8 mouse cellular contexts compared by ENCODE assay signal in genomic region chr7:79742659-79743536, GRCm38 (mm10). TPM values are rescaled to one million over a fixed set of nuclear protein-coding genes. Genes with fewer than 3 reads are reported as not detected.
DNase-seq lines count a peak whose midpoint lies in the region; ATAC-seq and TF ChIP-seq lines count a peak whose summit lies in the region.

TSS of gene Pex11a (minus strand) at chr7:79743131.
TSS of gene Wdr93 (plus strand) at chr7:79743163.

- 2% methylated on average over 46 of the region's 46 CpGs for WGBS in hindbrain, embryonic 11.5 days
- 2% methylated on average over 44 of the region's 46 CpGs for WGBS in lung, embryonic 16.5 days
- 3% methylated on average over 46 of the region's 46 CpGs for WGBS in thymus, adult 2 months

- no peak within 1 kb of the TSS for H3K27ac ChIP-seq in hindbrain, embryonic 11.5 days (ENCODE audit: low read depth, low read length)
- no peak within 1 kb of the TSS for H3K27ac ChIP-seq in lung, embryonic 16.5 days (ENCODE audit: low read length)
- H3K27ac ChIP-seq in thymus, adult 2 months (ENCODE audit: control insufficient read depth, insufficient read depth, low read length), result no peak within 1 kb of the TSS

- H3K27me3 ChIP-seq in hindbrain, embryonic 11.5 days (ENCODE audit: control insufficient read depth, insufficient read depth, low read length), result no peaks in the 10 kb centered on the region
- H3K27me3 ChIP-seq in lung, embryonic 16.5 days (ENCODE audit: control insufficient read depth, insufficient read depth, low read depth, low read length), result no peaks in the 10 kb centered on the region
- no peaks in the 10 kb centered on the region for H3K27me3 ChIP-seq in thymus, adult 2 months (ENCODE audit: control insufficient read depth, insufficient read depth, low read length)

- peak within 1 kb of the TSS; percentile 46; the same call in 1 of the 2 replicates for H3K9ac ChIP-seq in hindbrain, embryonic 11.5 days (ENCODE audit: low read depth, low read length)
- peak within 1 kb of the TSS; percentile 76 for H3K9ac ChIP-seq in lung, embryonic 16.5 days (ENCODE audit: low read length)

- H3K4me1 ChIP-seq in hindbrain, embryonic 11.5 days (replicated peaks; ENCODE audit: control insufficient read depth, insufficient read depth, low read length), result no peaks in the 10 kb centered on the region
- H3K4me1 ChIP-seq in lung, embryonic 16.5 days (replicated peaks; ENCODE audit: control insufficient read depth, insufficient read depth, low read length), result peaks cover 3% of the 10 kb centered on the region
- peaks cover 3% of the 10 kb centered on the region for H3K4me1 ChIP-seq in thymus, adult 2 months (replicated peaks; ENCODE audit: control insufficient read depth, insufficient read depth, low read length)

- no peak for TF ChIP-seq CTCF in thymus, adult 2 months (IDR thresholded peaks at IDR 0.05; ENCODE audit: borderline replicate concordance, control insufficient read depth, extremely low read depth, insufficient read depth, low read length, poor library complexity)

- H3K4me2 ChIP-seq in hindbrain, embryonic 11.5 days (replicated peaks; ENCODE audit: low read depth, low read length), result peak within 1 kb of the TSS; percentile 79
- H3K4me2 ChIP-seq in lung, embryonic 16.5 days (ENCODE audit: low read depth, low read length), result peak within 1 kb of the TSS; percentile 96

- H3K4me3 ChIP-seq in hindbrain, embryonic 11.5 days (ENCODE audit: low read depth, low read length), result peak within 1 kb of the TSS; percentile 50
- peak within 1 kb of the TSS; percentile 80 for H3K4me3 ChIP-seq in lung, embryonic 16.5 days (ENCODE audit: low read length)
- peak within 1 kb of the TSS; percentile 76 for H3K4me3 ChIP-seq in thymus, adult 2 months (ENCODE audit: control insufficient read depth, insufficient read depth, low read length)

- no peaks in the 10 kb centered on the region for H3K36me3 ChIP-seq in hindbrain, embryonic 11.5 days (ENCODE audit: control insufficient read depth, insufficient read depth, low read length)
- H3K36me3 ChIP-seq in lung, embryonic 16.5 days (ENCODE audit: control insufficient read depth, insufficient read depth, low read length), result no peaks in the 10 kb centered on the region; the same call in 1 of the 2 replicates
- no peaks in the 10 kb centered on the region for H3K36me3 ChIP-seq in thymus, adult 2 months (ENCODE audit: control insufficient read depth, insufficient read depth, low read length)

- ATAC-seq in hindbrain, embryonic 11.5 days (ENCODE audit: low FRiP score), result peak; percentile 78
- peak; percentile 90 for ATAC-seq in lung, embryonic 16.5 days (ENCODE audit: low read depth)

- no peak for TF ChIP-seq POLR2A in thymus, adult 2 months (IDR thresholded peaks at IDR 0.05; ENCODE audit: control insufficient read depth, extremely low read depth, insufficient read depth, low read length, poor library complexity)

- peak; percentile 91 for DNase-seq in NIH3T3 (ENCODE audit: low read depth)
- peak; percentile 84 to 85 for DNase-seq in cerebellum, postnatal 10 days
- DNase-seq in frontal cortex, adult 2 months (ENCODE audit: extremely low spot score in 1 of 2, low spot score in 1 of 2), result peak; percentile 69 to 82
- DNase-seq in hindbrain, embryonic 11.5 days (ENCODE audit: low spot score), result peak; percentile 85
- peak; percentile 89 for DNase-seq in layer of hippocampus, adult 9-11 months
- peak; percentile 73 for DNase-seq in ovary, adult 18-20 months (ENCODE audit: low spot score)
- peak; percentile 83 for DNase-seq in thymus, adult 2 months

- H3K9me3 ChIP-seq in hindbrain, embryonic 11.5 days (ENCODE audit: control insufficient read depth, low read length), result no peaks in the 10 kb centered on the region
- no peaks in the 10 kb centered on the region for H3K9me3 ChIP-seq in lung, embryonic 16.5 days (ENCODE audit: control insufficient read depth, low read length)

RNA-seq across cellular contexts. Expression of gene Pex11a, which starts in this region (rescaled TPM):
- polyA plus RNA-seq in frontal cortex, adult 2 months (2012; rRNA removed), result 19.1 and 19.2 TPM in 2 replicates
- 7.6 and 8.4 TPM in 2 replicates for polyA plus RNA-seq in hindbrain, embryonic 11.5 days (2014; fragmentation: Nextera tagmentation; extraction: Ambion mirVana)
- polyA plus RNA-seq in lung, embryonic 16.5 days (2015; fragmentation: Nextera tagmentation; extraction: Ambion mirVana), result 10.0 and 14.5 TPM in 2 replicates
- polyA plus RNA-seq in thymus, adult 2 months (2012; rRNA removed), result 5.0 and 8.1 TPM in 2 replicates

RNA-seq across cellular contexts. Expression of gene Wdr93, which starts in this region (rescaled TPM):
- 0.10 and 0.34 TPM in 2 replicates for polyA plus RNA-seq in frontal cortex, adult 2 months (2012; rRNA removed)
- polyA plus RNA-seq in hindbrain, embryonic 11.5 days (2014; fragmentation: Nextera tagmentation; extraction: Ambion mirVana), result 0.19 and 0.60 TPM in 2 replicates
- polyA plus RNA-seq in lung, embryonic 16.5 days (2015; fragmentation: Nextera tagmentation; extraction: Ambion mirVana), result 0.88 and 1.7 TPM in 2 replicates
- polyA plus RNA-seq in thymus, adult 2 months (2012; rRNA removed), result 0.22 and 0.24 TPM in 2 replicates
